Mouse (Mus musculus): ENCODE measurements around the gene Hdac8. TPM values are rescaled to one million over a fixed set of nuclear protein-coding genes. Genes with fewer than 3 reads are reported as not detected.

Hdac8 gene
- polyA plus RNA-seq, 1 experiment = 7.8 TPM

GRCm38 (mm10) chrX:102362244-102362643 is 142.9 kb downstream of the Hdac8 start:
- no peak for TF ChIP-seq GATA1 (IDR thresholded peaks at IDR 0.05; ENCODE audit: low read length)

- TF ChIP-seq GATA1 (IDR thresholded peaks at IDR 0.05; ENCODE audit: low read length) = no peak
Observed at GRCm38 (mm10) chrX:102353412-102353811, 151.7 kb downstream of the Hdac8 start.

GRCm38 (mm10) chrX:102349843-102350731 is 155.1 kb downstream of the Hdac8 start:
- TF ChIP-seq GATA1 (IDR thresholded peaks at IDR 0.05; ENCODE audit: low read length) = no peak

- no peak for TF ChIP-seq GATA1 (IDR thresholded peaks at IDR 0.05; ENCODE audit: low read length)
Observed at GRCm38 (mm10) chrX:102348886-102349486, 156.2 kb downstream of the Hdac8 start.

- TF ChIP-seq GATA1 (IDR thresholded peaks at IDR 0.05; ENCODE audit: low read length) = no peak
Observed at GRCm38 (mm10) chrX:102341688-102342087, 163.5 kb downstream of the Hdac8 start.

GRCm38 (mm10) chrX:102339396-102340155 is 165.6 kb downstream of the Hdac8 start:
- no peak for TF ChIP-seq GATA1 (IDR thresholded peaks at IDR 0.05; ENCODE audit: low read length)

- TF ChIP-seq GATA1 (IDR thresholded peaks at IDR 0.05; ENCODE audit: low read length) = no peak
Observed at GRCm38 (mm10) chrX:102319696-102320095, 185.5 kb downstream of the Hdac8 start.

GRCm38 (mm10) chrX:102319252-102319651 is 185.9 kb downstream of the Hdac8 start:
- TF ChIP-seq GATA1 (IDR thresholded peaks at IDR 0.05; ENCODE audit: low read length) = no peak

- TF ChIP-seq GATA1 (IDR thresholded peaks at IDR 0.05; ENCODE audit: low read length) = no peak
Observed at GRCm38 (mm10) chrX:102318782-102319181, 186.4 kb downstream of the Hdac8 start.

- no peak for TF ChIP-seq GATA1 (IDR thresholded peaks at IDR 0.05; ENCODE audit: low read length)
Observed at GRCm38 (mm10) chrX:102311119-102311518, 194.0 kb downstream of the Hdac8 start.

GRCm38 (mm10) chrX:102307511-102307910 is 197.6 kb downstream of the Hdac8 start:
- no peak for TF ChIP-seq GATA1 (IDR thresholded peaks at IDR 0.05; ENCODE audit: low read length)

- no peak for TF ChIP-seq GATA1 (IDR thresholded peaks at IDR 0.05; ENCODE audit: low read length)
Observed at GRCm38 (mm10) chrX:102305806-102306205, 199.4 kb downstream of the Hdac8 start.

- TF ChIP-seq GATA1 (IDR thresholded peaks at IDR 0.05; ENCODE audit: low read length) = no peak
Observed at GRCm38 (mm10) chrX:102304914-102305313, 200.2 kb downstream of the Hdac8 start.

- no peak for TF ChIP-seq GATA1 (IDR thresholded peaks at IDR 0.05; ENCODE audit: low read length)
Observed at GRCm38 (mm10) chrX:102302476-102302875, 202.7 kb downstream of the Hdac8 start.

- TF ChIP-seq GATA1 (IDR thresholded peaks at IDR 0.05; ENCODE audit: low read length) = no peak
Observed at GRCm38 (mm10) chrX:102284889-102285288, 220.3 kb downstream of the Hdac8 start.
